Mouse (Mus musculus) myocyte (in vitro differentiated cells): Measurements from ENCODE around the gene Ube4b.
A peak's percentile ranks its signal among the peaks of the same experiment; 100 is the strongest.

ENCODE experiments used
- CEBPB ChIP-seq: IDR thresholded peaks from 2 replicates; pipeline ENCODE4 v1.6.1; 2011; ENCODE audit warnings: mild to moderate bottlenecking, moderate library complexity; ENCODE audit not compliant: poor library complexity, insufficient read depth, severe bottlenecking
- E2F4 ChIP-seq: IDR thresholded peaks from one replicate; pipeline ENCODE4 v1.6.1; 2011; ENCODE audit warnings: mild to moderate bottlenecking, control low read depth, moderate library complexity; ENCODE audit not compliant: insufficient read depth
- MAX ChIP-seq: IDR thresholded peaks from one replicate; pipeline ENCODE4 v1.6.1; 2011; ENCODE audit warnings: low read depth, mild to moderate bottlenecking, control low read depth
- MYOD1 ChIP-seq, 3 experiments: IDR thresholded peaks; one replicate each; pipeline ENCODE4 v1.6.1; 2011; ENCODE audit warnings: control low read depth in 2 of 3, low read depth in 2 of 3, mild to moderate bottlenecking in 2 of 3, moderate library complexity in 1 of 3; ENCODE audit not compliant: insufficient read length in 2 of 3, control insufficient read depth in 1 of 3
- MYOG ChIP-seq, 3 experiments: IDR thresholded peaks; one replicate each; pipeline ENCODE4 v1.6.1; 2011; ENCODE audit warnings: control low read depth in 2 of 3, low read depth in 2 of 3, mild to moderate bottlenecking in 2 of 3; ENCODE audit not compliant: insufficient read length in 2 of 3, control insufficient read depth in 1 of 3, insufficient read depth in 1 of 3
- POLR2A ChIP-seq: IDR thresholded peaks from one replicate; pipeline ENCODE4 v1.6.1; 2011; ENCODE audit warnings: low read depth, mild to moderate bottlenecking, control low read depth, moderate library complexity; ENCODE audit not compliant: insufficient read length
- POLR2AphosphoS2 ChIP-seq: IDR thresholded peaks from one replicate; pipeline ENCODE4 v1.6.1; 2011; ENCODE audit warnings: low read depth, control low read depth; ENCODE audit not compliant: insufficient read length
- REST ChIP-seq: IDR thresholded peaks from one replicate; pipeline ENCODE4 v1.6.1; 2011; ENCODE audit warnings: mild to moderate bottlenecking, control low read depth, moderate library complexity; ENCODE audit not compliant: insufficient read depth, insufficient read length
- TCF12 ChIP-seq: IDR thresholded peaks from one replicate; pipeline ENCODE4 v1.6.1; 2011; ENCODE audit warnings: mild to moderate bottlenecking, control low read depth; ENCODE audit not compliant: poor library complexity, insufficient read depth, severe bottlenecking
- TCF3 ChIP-seq: IDR thresholded peaks from one replicate; pipeline ENCODE4 v1.6.1; 2011; ENCODE audit warnings: low read depth, control low read depth; ENCODE audit not compliant: insufficient read length
- USF1 ChIP-seq: IDR thresholded peaks from one replicate; pipeline ENCODE4 v1.6.1; 2011; ENCODE audit warnings: low read depth, mild to moderate bottlenecking, control low read depth, moderate library complexity

GRCm38 (mm10) chr4:149306712-149307595 lies 119.6 kb downstream of the Ube4b start:
- no peak for TF ChIP-seq TCF3
- no peak for TF ChIP-seq E2F4
- no peak for TF ChIP-seq CEBPB
- TF ChIP-seq POLR2AphosphoS2, result peak; percentile 53
- TF ChIP-seq POLR2A, result peak; percentile 48
- TF ChIP-seq MYOG (IDR thresholded peaks at IDR 0.05; ENCODE audit: control insufficient read depth in 1 of 3, insufficient read depth in 1 of 3, insufficient read length in 2 of 3, low read depth in 2 of 3), result no peak
- TF ChIP-seq USF1, result no peak
- TF ChIP-seq MAX, result no peak
- TF ChIP-seq REST, result no peak
- peak in 1 of 3 experiments; percentile 4 for TF ChIP-seq MYOD1 (IDR thresholded peaks at IDR 0.05; ENCODE audit: control insufficient read depth in 1 of 3, insufficient read length in 2 of 3, low read depth in 2 of 3)
- no peak for TF ChIP-seq TCF12
